In the genomic region with DNA sequence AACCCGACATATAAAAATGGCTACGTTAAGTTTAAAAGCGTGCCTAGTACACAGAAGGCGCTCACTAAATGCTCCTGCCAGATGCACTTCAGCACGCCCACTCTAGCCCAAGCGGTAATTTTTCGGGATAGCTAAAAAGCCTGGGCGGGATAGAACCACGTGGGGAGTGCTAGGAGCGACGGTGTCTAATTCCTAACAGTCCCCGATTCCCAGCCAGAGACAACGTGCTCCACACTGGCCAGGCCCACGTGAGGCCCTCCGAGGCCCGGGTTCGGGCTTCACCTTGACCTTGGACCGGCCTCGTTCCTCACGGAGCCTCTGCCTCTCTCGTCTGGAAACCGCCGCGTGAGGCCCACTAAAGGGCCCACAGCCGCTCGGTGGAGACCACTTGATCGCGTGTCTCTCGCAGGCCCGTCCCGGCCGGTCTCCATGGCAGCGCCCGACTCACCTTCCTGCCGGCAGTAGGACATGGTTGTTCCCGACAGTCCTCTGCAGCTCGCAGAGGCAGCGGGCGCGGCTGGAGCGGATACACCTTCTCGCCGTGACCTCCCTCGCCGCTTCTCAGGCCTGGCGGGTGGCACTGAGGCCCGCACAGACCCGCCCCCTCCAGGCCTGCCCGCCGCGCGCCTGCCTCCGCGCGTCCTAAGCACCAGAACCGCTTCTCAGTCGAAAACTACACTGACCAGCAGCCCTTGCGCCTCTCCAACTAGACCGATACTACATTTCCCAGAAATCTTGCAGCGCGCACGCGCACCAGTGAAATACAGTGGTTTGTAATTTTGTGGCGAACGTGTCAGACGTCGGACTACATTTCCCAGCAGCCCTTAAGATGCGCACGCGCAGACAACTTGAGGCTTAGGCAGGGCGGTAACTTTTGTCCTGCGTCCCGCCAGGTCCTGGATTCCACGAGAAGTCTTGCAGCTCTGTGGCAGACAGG, we compare ENCODE assay signal across 7 mouse cellular contexts. TPM values are rescaled to one million over a fixed set of nuclear protein-coding genes. Genes with fewer than 3 reads are reported as not detected.
DNase-seq lines count a peak whose midpoint lies in the region; ATAC-seq lines count a peak whose summit lies in the region.

A gene (minus strand): TSS at position 679 of the 937 bp plus-strand sequence.
A gene (plus strand): TSS at position 836 of the 937 bp plus-strand sequence.

- H3K9me3 ChIP-seq in embryonic facial prominence, embryonic 11.5 days (replicated peaks; ENCODE audit: control insufficient read depth, low read length), result no peaks in the 10 kb centered on the region
- H3K9me3 ChIP-seq in limb, embryonic 10.5 days (replicated peaks), result no peaks in the 10 kb centered on the region
- no peaks in the 10 kb centered on the region for H3K9me3 ChIP-seq in midbrain, embryonic 13.5 days

- H3K27ac ChIP-seq in embryonic facial prominence, embryonic 11.5 days (replicated peaks; ENCODE audit: low read depth, low read length), result peak within 1 kb of the TSS; percentile 75
- peak within 1 kb of the TSS; percentile 89 for H3K27ac ChIP-seq in limb, embryonic 10.5 days
- H3K27ac ChIP-seq in midbrain, embryonic 13.5 days, result peak within 1 kb of the TSS; percentile 73

- H3K27me3 ChIP-seq in embryonic facial prominence, embryonic 11.5 days (ENCODE audit: control insufficient read depth, insufficient read depth, low read length), result no peaks in the 10 kb centered on the region
- no peaks in the 10 kb centered on the region for H3K27me3 ChIP-seq in limb, embryonic 10.5 days (ENCODE audit: low read depth, poor library complexity, severe bottlenecking)
- H3K27me3 ChIP-seq in midbrain, embryonic 13.5 days, result no peaks in the 10 kb centered on the region

- H3K4me3 ChIP-seq in embryonic facial prominence, embryonic 11.5 days (ENCODE audit: low read depth, low read length), result peak within 1 kb of the TSS; percentile 78
- H3K4me3 ChIP-seq in limb, embryonic 10.5 days, result peak within 1 kb of the TSS; percentile 79
- peak within 1 kb of the TSS; percentile 76 for H3K4me3 ChIP-seq in midbrain, embryonic 13.5 days (replicated peaks)

- under 1% methylated on average over 74 of the region's 74 CpGs for WGBS in embryonic facial prominence, embryonic 11.5 days
- WGBS in limb, embryonic 10.5 days, result under 1% methylated on average over 74 of the region's 74 CpGs
- under 1% methylated on average over 74 of the region's 74 CpGs for WGBS in midbrain, embryonic 13.5 days

- H3K4me1 ChIP-seq in embryonic facial prominence, embryonic 11.5 days (ENCODE audit: control insufficient read depth, insufficient read depth, low read length), result no peaks in the 10 kb centered on the region
- peaks cover 25% of the 10 kb centered on the region for H3K4me1 ChIP-seq in limb, embryonic 10.5 days
- peaks cover 30% of the 10 kb centered on the region for H3K4me1 ChIP-seq in midbrain, embryonic 13.5 days (replicated peaks)

- ATAC-seq in embryonic facial prominence, embryonic 11.5 days (replicated peaks; ENCODE audit: insufficient number of reproducible peaks, low FRiP score, low TSS enrichment, low read depth), result peak; percentile 96
- peak; percentile 80 for ATAC-seq in granulocyte monocyte progenitor cell, adult 5-6 weeks (replicated peaks; ENCODE audit: poor library complexity, severe bottlenecking)
- peak; percentile 97 for ATAC-seq in midbrain, embryonic 13.5 days

- DNase-seq in adrenal gland, postnatal 14 days, result peak; percentile 99
- peak; percentile 100 for DNase-seq in embryonic facial prominence, embryonic 11.5 days (ENCODE audit: low spot score)
- peak; percentile 100 for DNase-seq in kidney, adult 11 months
- DNase-seq in limb, embryonic 10.5 days (ENCODE audit: low spot score), result peak; percentile 96
- peak; percentile 97 for DNase-seq in spleen, adult 12 weeks (ENCODE audit: low spot score)

- H3K9ac ChIP-seq in embryonic facial prominence, embryonic 11.5 days (replicated peaks; ENCODE audit: low read length), result peak within 1 kb of the TSS; percentile 84
- H3K9ac ChIP-seq in midbrain, embryonic 13.5 days (replicated peaks), result peak within 1 kb of the TSS; percentile 79

- no peaks in the 10 kb centered on the region for H3K36me3 ChIP-seq in embryonic facial prominence, embryonic 11.5 days (replicated peaks; ENCODE audit: control insufficient read depth, insufficient read depth, low read depth, low read length)
- peaks cover 56% of the 10 kb centered on the region for H3K36me3 ChIP-seq in limb, embryonic 10.5 days
- peaks cover 24% of the 10 kb centered on the region for H3K36me3 ChIP-seq in midbrain, embryonic 13.5 days

- H3K4me2 ChIP-seq in embryonic facial prominence, embryonic 11.5 days (ENCODE audit: low read depth, low read length), result peak within 1 kb of the TSS; percentile 70
- peak within 1 kb of the TSS; percentile 89 for H3K4me2 ChIP-seq in midbrain, embryonic 13.5 days (replicated peaks)

RNA-seq across cellular contexts. Expression of the first gene that starts in this region (rescaled TPM):
- total RNA-seq in adrenal gland, postnatal 14 days (2021), result 16.2 and 20.0 TPM in 2 replicates
- 25.7 and 28.4 TPM in 2 replicates for polyA plus RNA-seq in embryonic facial prominence, embryonic 11.5 days (2014; fragmentation: Nextera tagmentation; extraction: Ambion mirVana)
- 23.4 and 30.7 TPM in 2 replicates for total RNA-seq in granulocyte monocyte progenitor cell, adult 5-6 weeks (2014; fragmentation: Nextera tagmentation)
- 24.6 and 24.9 TPM in 2 replicates for total RNA-seq in granulocyte monocyte progenitor cell, adult 5-6 weeks (2017)
- 32.8 and 44.9 TPM in 2 replicates for polyA plus RNA-seq in limb, embryonic 10.5 days (2016; fragmentation: Nextera tagmentation; extraction: Ambion mirVana)
- 28.1 and 28.6 TPM in 2 replicates for polyA plus RNA-seq in midbrain, embryonic 13.5 days (2015; fragmentation: Nextera tagmentation; extraction: Ambion mirVana)

RNA-seq across cellular contexts. Expression of the second gene that starts in this region (rescaled TPM):
- total RNA-seq in adrenal gland, postnatal 14 days (2021), result 27.6 and 34.2 TPM in 2 replicates
- polyA plus RNA-seq in embryonic facial prominence, embryonic 11.5 days (2014; fragmentation: Nextera tagmentation; extraction: Ambion mirVana), result 63.8 and 64.0 TPM in 2 replicates
- 63.2 and 76.0 TPM in 2 replicates for total RNA-seq in granulocyte monocyte progenitor cell, adult 5-6 weeks (2014; fragmentation: Nextera tagmentation)
- 59.3 and 77.7 TPM in 2 replicates for total RNA-seq in granulocyte monocyte progenitor cell, adult 5-6 weeks (2017)
- polyA plus RNA-seq in limb, embryonic 10.5 days (2016; fragmentation: Nextera tagmentation; extraction: Ambion mirVana), result 60.3 and 60.4 TPM in 2 replicates
- 48.4 and 49.4 TPM in 2 replicates for polyA plus RNA-seq in midbrain, embryonic 13.5 days (2015; fragmentation: Nextera tagmentation; extraction: Ambion mirVana)

Comparison
In these comparisons a context has a peak if more than half of its experiments do, and no peak if none do; other contexts are left out.
1. Peak in every context shown above with its lines: DNase-seq, ATAC-seq, H3K4me3 ChIP-seq and H3K27ac ChIP-seq.